Mouse (Mus musculus) myocyte (in vitro differentiated cells): ENCODE data around the gene Naa15.

Experiments used
- E2F4 ChIP-seq: IDR thresholded peaks from one replicate; pipeline ENCODE4 v1.6.1; 2011; ENCODE audit warnings: mild to moderate bottlenecking, control low read depth, moderate library complexity; ENCODE audit not compliant: insufficient read depth
- MAX ChIP-seq: IDR thresholded peaks from one replicate; pipeline ENCODE4 v1.6.1; 2011; ENCODE audit warnings: low read depth, mild to moderate bottlenecking, control low read depth
- MYOG ChIP-seq, 3 experiments: IDR thresholded peaks; one replicate each; pipeline ENCODE4 v1.6.1; 2011; ENCODE audit warnings: control low read depth in 2 of 3, low read depth in 2 of 3, mild to moderate bottlenecking in 2 of 3; ENCODE audit not compliant: insufficient read length in 2 of 3, control insufficient read depth in 1 of 3, insufficient read depth in 1 of 3
- POLR2A ChIP-seq: IDR thresholded peaks from one replicate; pipeline ENCODE4 v1.6.1; 2011; ENCODE audit warnings: low read depth, mild to moderate bottlenecking, control low read depth, moderate library complexity; ENCODE audit not compliant: insufficient read length
- POLR2AphosphoS2 ChIP-seq: IDR thresholded peaks from one replicate; pipeline ENCODE4 v1.6.1; 2011; ENCODE audit warnings: low read depth, control low read depth; ENCODE audit not compliant: insufficient read length
- TCF3 ChIP-seq: IDR thresholded peaks from one replicate; pipeline ENCODE4 v1.6.1; 2011; ENCODE audit warnings: low read depth, control low read depth; ENCODE audit not compliant: insufficient read length
- USF1 ChIP-seq: IDR thresholded peaks from one replicate; pipeline ENCODE4 v1.6.1; 2011; ENCODE audit warnings: low read depth, mild to moderate bottlenecking, control low read depth, moderate library complexity

DNA sequence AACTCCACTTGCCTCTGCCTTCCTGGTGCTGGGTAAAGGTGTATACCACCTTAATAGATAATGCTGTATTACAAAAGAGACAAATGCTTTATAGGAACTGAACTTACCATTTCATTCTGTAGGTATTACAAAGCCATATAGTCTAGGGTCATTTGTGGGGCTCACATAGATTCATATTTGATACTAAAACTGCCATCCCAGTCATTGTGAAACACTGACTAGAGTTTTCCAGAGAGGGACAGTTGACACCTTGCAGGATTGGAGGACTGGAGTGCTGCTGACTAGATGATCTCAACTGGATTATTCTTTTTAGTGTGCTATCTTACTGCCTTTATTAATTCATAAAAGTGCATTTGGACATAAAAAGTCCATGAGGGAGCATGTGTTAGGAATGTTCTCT lies 10.4 kb downstream of the Naa15 start:
- TF ChIP-seq USF1: no peak
- TF ChIP-seq POLR2A: no peak
- TF ChIP-seq MYOG (IDR thresholded peaks at IDR 0.05; ENCODE audit: control insufficient read depth in 1 of 3, insufficient read depth in 1 of 3, insufficient read length in 2 of 3, low read depth in 2 of 3): no peak
- no peak for TF ChIP-seq MAX
- TF ChIP-seq TCF3: no peak
- TF ChIP-seq E2F4: no peak
- TF ChIP-seq POLR2AphosphoS2: no peak
